Mouse (Mus musculus) MEL (cell line): ENCODE data around the gene Arid4b. TPM values are rescaled to one million over a fixed set of nuclear protein-coding genes. Genes with fewer than 3 reads are reported as not detected.

ENCODE experiments used
- DNase-seq: peaks from one replicate; pipeline ENCODE4 v3.0.0; 2011; ENCODE audit warnings: low read depth, low spot score
- H3K27ac ChIP-seq: 2 replicates; pipeline ENCODE4 v1.5.1; 2012; ENCODE audit warnings: low read depth, mild to moderate bottlenecking, control low read depth, low read length, moderate library complexity; ENCODE audit not compliant: control insufficient read depth
- H3K27me3 ChIP-seq, 2 experiments: fragments of 150-350 bp in 1 of 2; sonication (generic) in 1 of 2; 2 replicates each; pipeline ENCODE4 v1.6.1; 2012; ENCODE audit warnings: low read length in 2 of 2, mild to moderate bottlenecking in 2 of 2, improper control_type of control experiment in 1 of 2, moderate library complexity in 1 of 2; ENCODE audit not compliant: insufficient read depth in 2 of 2, control insufficient read depth in 1 of 2
- H3K36me3 ChIP-seq, 2 experiments: 2 replicates each; pipeline ENCODE4 v1.6.1; 2012 to 2014; ENCODE audit warnings: low read length in 2 of 2, improper control_type of control experiment in 1 of 2, inconsistent platforms in 1 of 2, mild to moderate bottlenecking in 1 of 2; ENCODE audit not compliant: insufficient read depth in 2 of 2, control insufficient read depth in 1 of 2
- H3K4me1 ChIP-seq, 2 experiments: fragments of 150-350 bp in 1 of 2; sonication (generic) in 1 of 2; 2 replicates each; pipeline ENCODE4 v1.6.1; 2012; ENCODE audit warnings: low read length in 2 of 2, improper control_type of control experiment in 1 of 2, mild to moderate bottlenecking in 1 of 2; ENCODE audit not compliant: insufficient read depth in 2 of 2, control insufficient read depth in 1 of 2
- H3K4me3 ChIP-seq, 2 experiments: fragments of 150-350 bp in 1 of 2; sonication (generic) in 1 of 2; 2 replicates each; pipeline ENCODE4 v1.5.1; 2012; ENCODE audit warnings: low read depth in 2 of 2, low read length in 2 of 2, mild to moderate bottlenecking in 2 of 2, moderate library complexity in 2 of 2, control low read depth in 1 of 2, improper control_type of control experiment in 1 of 2; ENCODE audit not compliant: control insufficient read depth in 1 of 2, insufficient read depth in 1 of 2
- H3K79me2 ChIP-seq: 2 replicates; pipeline ENCODE4 v1.6.1; 2012; ENCODE audit warnings: mild to moderate bottlenecking, low read length, moderate library complexity; ENCODE audit not compliant: control insufficient read depth, poor library complexity, insufficient read depth
- H3K9ac ChIP-seq: 2 replicates; pipeline ENCODE4 v1.6.1; 2012; ENCODE audit warnings: low read depth, mild to moderate bottlenecking, control low read depth, low read length, moderate library complexity; ENCODE audit not compliant: control insufficient read depth, poor library complexity, severe bottlenecking
- H3K9me3 ChIP-seq: fragments of 150-350 bp; sonication (generic); replicated peaks from 2 replicates; pipeline ENCODE4 v1.6.1; 2012; ENCODE audit warnings: mild to moderate bottlenecking, low read length, improper control_type of control experiment, moderate library complexity; ENCODE audit not compliant: insufficient read depth
- CHD1 ChIP-seq: IDR thresholded peaks from 2 replicates; pipeline ENCODE4 v1.6.1; 2012; ENCODE audit warnings: low read depth, mild to moderate bottlenecking, inconsistent platforms, low read length, improper control_type of control experiment
- CTCF ChIP-seq, 3 experiments: IDR thresholded peaks in 2 of 3; conservative IDR thresholded peaks in 1 of 3; 2 replicates each; pipeline ENCODE4 v1.5.1; 2011 to 2012; ENCODE audit warnings: low read length in 3 of 3, low read depth in 2 of 3, mild to moderate bottlenecking in 2 of 3, improper control_type of control experiment in 1 of 3, inconsistent platforms in 1 of 3, mixed read lengths in 1 of 3, moderate library complexity in 1 of 3; ENCODE audit not compliant: control insufficient read depth in 1 of 3, insufficient read depth in 1 of 3, poor library complexity in 1 of 3, severe bottlenecking in 1 of 3
- EP300 ChIP-seq, 2 experiments: IDR thresholded peaks; 2 replicates each; pipeline ENCODE4 v1.6.1; 2011; ENCODE audit warnings: improper control_type of control experiment in 2 of 2, low read length in 2 of 2, low read depth in 1 of 2, mild to moderate bottlenecking in 1 of 2
- ETS1 ChIP-seq: IDR thresholded peaks from 2 replicates; pipeline ENCODE4 v1.6.1; 2012; ENCODE audit warnings: low read depth, mild to moderate bottlenecking, inconsistent platforms, low read length, improper control_type of control experiment, moderate library complexity
- GABPA ChIP-seq: IDR thresholded peaks from 2 replicates; pipeline ENCODE4 v1.6.1; 2012; ENCODE audit warnings: low read depth, mild to moderate bottlenecking, inconsistent platforms, low read length, improper control_type of control experiment, moderate library complexity
- HCFC1 ChIP-seq: IDR thresholded peaks from 2 replicates; pipeline ENCODE4 v1.6.1; 2012; ENCODE audit warnings: low read depth, mild to moderate bottlenecking, inconsistent platforms, low read length, improper control_type of control experiment, moderate library complexity
- MYC ChIP-seq: IDR thresholded peaks from 2 replicates; pipeline ENCODE4 v1.6.1; 2011; ENCODE audit warnings: low read depth, mild to moderate bottlenecking, low read length, improper control_type of control experiment, moderate library complexity
- NELFE ChIP-seq: IDR thresholded peaks from 2 replicates; pipeline ENCODE4 v1.6.1; 2011; ENCODE audit warnings: low read depth, low read length, improper control_type of control experiment
- NRF1 ChIP-seq: IDR thresholded peaks from 2 replicates; pipeline ENCODE4 v1.6.1; 2014; ENCODE audit warnings: low read depth, mild to moderate bottlenecking, inconsistent platforms, low read length, improper control_type of control experiment, moderate library complexity; ENCODE audit not compliant: poor library complexity, insufficient read depth, severe bottlenecking
- POLR2A ChIP-seq, 2 experiments: IDR thresholded peaks; 2 replicates each; pipeline ENCODE4 v1.6.1; 2011 to 2012; ENCODE audit warnings: low read length in 2 of 2, mild to moderate bottlenecking in 2 of 2, control low read depth in 1 of 2, improper control_type of control experiment in 1 of 2, low read depth in 1 of 2, moderate library complexity in 1 of 2; ENCODE audit not compliant: control insufficient read depth in 1 of 2, insufficient read depth in 1 of 2, poor library complexity in 1 of 2
- POLR2AphosphoS2 ChIP-seq: IDR thresholded peaks from 2 replicates; pipeline ENCODE4 v1.6.1; 2011; ENCODE audit warnings: low read length, improper control_type of control experiment
- RAD21 ChIP-seq: IDR thresholded peaks from 2 replicates; pipeline ENCODE4 v1.6.1; 2011; ENCODE audit warnings: mild to moderate bottlenecking, low read depth, low read length, improper control_type of control experiment
- TAL1 ChIP-seq: IDR thresholded peaks from 2 replicates; pipeline ENCODE4 v1.6.1; 2012; ENCODE audit warnings: mild to moderate bottlenecking, inconsistent platforms, low read length, moderate library complexity, mixed read lengths
- UBTF ChIP-seq: IDR thresholded peaks from 2 replicates; pipeline ENCODE4 v1.6.1; 2012; ENCODE audit warnings: low read depth, mild to moderate bottlenecking, inconsistent platforms, low read length, improper control_type of control experiment, moderate library complexity, borderline replicate concordance; ENCODE audit not compliant: insufficient read depth
- polyA plus RNA-seq, 2 experiments: library from polyadenylated mRNA; stranded (reverse) in 1 of 2; unstranded in 1 of 2; fragments of >175 nt in 1 of 2; fragments of >200 nt in 1 of 2; gene quantifications; 2 replicates each; pipeline versions ENCODE4 v1.2.1 to v1.2.4; 2012; ENCODE audit warnings: low replicate concordance in 2 of 2, low read depth in 1 of 2; ENCODE audit not compliant: insufficient read length in 2 of 2, insufficient read depth in 1 of 2, missing spikeins in 1 of 2
- total RNA-seq: library from RNA; depleted of rRNA; stranded (reverse); fragments of 300-350 nt; gene quantifications from 2 replicates; pipeline ENCODE4 v1.2.3, GENCODE M21; 2012

The Arid4b gene
- total and polyA plus RNA-seq, 3 experiments = 8.0 to 24.8 (median 13.0) TPM

- Histone ChIP-seq H3K4me1 (no peaks in the 10 kb centered on the region), H3K9me3 (no peaks in the 10 kb centered on the region), H3K36me3 (peaks cover 2 to 19% of the 10 kb centered on the region in 2 experiments; a peak in 3 of 4 replicates)
Observed at GRCm38 (mm10) chr13:14049878-14050277, 13.2 kb upstream of the Arid4b start.

GRCm38 (mm10) chr13:14056801-14057200 lies 6.2 kb upstream of the Arid4b start:
- Histone ChIP-seq H3K27ac (no peak overlapping the region), H3K79me2 (peaks cover 18% of the 10 kb centered on the region), H3K27me3 (no peaks in the 10 kb centered on the region), H3K4me1 (peaks cover 3 to 6% of the 10 kb centered on the region in 2 experiments; a peak in 3 of 4 replicates), H3K9me3 (no peaks in the 10 kb centered on the region), H3K36me3 (peaks cover 5 to 21% of the 10 kb centered on the region in 2 experiments), H3K4me3 (no peak overlapping the region), H3K9ac (no peak overlapping the region)
- no peak for DNase-seq
- TF ChIP-seq POLR2AphosphoS2 = no peak
- TF ChIP-seq NRF1 = no peak
- no peak for TF ChIP-seq CTCF (IDR thresholded peaks at IDR 0.05 in 2 of 3, conservative IDR thresholded peaks at IDR 0.05 in 1 of 3; ENCODE audit: control insufficient read depth in 1 of 3, insufficient read depth in 1 of 3, low read depth in 2 of 3, low read length in 3 of 3, poor library complexity in 1 of 3, severe bottlenecking in 1 of 3)
- no peak for TF ChIP-seq UBTF
- no peak for TF ChIP-seq RAD21
- no peak for TF ChIP-seq CHD1
- no peak for TF ChIP-seq POLR2A (IDR thresholded peaks at IDR 0.05; ENCODE audit: control insufficient read depth in 1 of 2, insufficient read depth in 1 of 2, low read depth in 1 of 2, low read length in 2 of 2, poor library complexity in 1 of 2)
- TF ChIP-seq HCFC1 = no peak
- no peak for TF ChIP-seq ETS1

More at GRCm38 (mm10) chr13:14049878-14050277, 13.2 kb upstream of the Arid4b start:
- no peak for DNase-seq
- no peak overlapping the region for H3K9ac ChIP-seq
- H3K4me3 ChIP-seq = no peak overlapping the region
- H3K27me3 ChIP-seq = no peaks in the 10 kb centered on the region
- H3K27ac ChIP-seq = no peak overlapping the region
- H3K79me2 ChIP-seq = no peaks in the 10 kb centered on the region
- no peak for TF ChIP-seq NRF1
- no peak for TF ChIP-seq NELFE
- TF ChIP-seq EP300 (IDR thresholded peaks at IDR 0.05; ENCODE audit: low read depth in 1 of 2, low read length in 2 of 2) = no peak
- no peak for TF ChIP-seq GABPA

- Histone ChIP-seq H3K9me3 (no peaks in the 10 kb centered on the region), H3K36me3 (peaks cover 7% of the 10 kb centered on the region in 2 experiments), H3K9ac (no peak overlapping the region), H3K4me3 (no peak overlapping the region), H3K27me3 (no peaks in the 10 kb centered on the region), H3K79me2 (peaks cover 30% of the 10 kb centered on the region), H3K4me1 (peaks cover 5 to 6% of the 10 kb centered on the region in 2 experiments; a peak in 3 of 4 replicates), H3K27ac (no peak overlapping the region)
- DNase-seq = no peak
- TF ChIP-seq TAL1 (no peak), MYC (no peak)
Observed at GRCm38 (mm10) chr13:14059582-14059981, 3.5 kb upstream of the Arid4b start.
